Mouse (Mus musculus) intestine, embryonic 15.5 days (tissue): ENCODE measurements around the gene Tsc22d1. TPM values are rescaled to one million over a fixed set of nuclear protein-coding genes. Genes with fewer than 3 reads are reported as not detected.
A peak's percentile ranks its signal among the peaks of the same experiment; 100 is the strongest.

ENCODE experiments used
- ATAC-seq: fragments of 200-750 bp; cut with Nextera tagmentation; 2 replicates; pipeline ENCODE4 v1.8.0; 2017; ENCODE audit warnings: moderate TSS enrichment, moderate library complexity
- H3K27ac ChIP-seq: fragments of 300-500 bp; sonication (generic); 2 replicates; pipeline ENCODE4 v1.5.1; 2015; ENCODE audit warnings: mild to moderate bottlenecking, inconsistent platforms
- H3K27me3 ChIP-seq: fragments of 300-500 bp; sonication (generic); replicated peaks from 2 replicates; pipeline ENCODE4 v1.6.1; 2015; ENCODE audit warnings: inconsistent platforms
- H3K36me3 ChIP-seq: fragments of 300-500 bp; sonication (generic); 2 replicates; pipeline ENCODE4 v1.6.1; 2015; ENCODE audit warnings: inconsistent platforms
- H3K4me1 ChIP-seq: fragments of 300-500 bp; sonication (generic); replicated peaks from 2 replicates; pipeline ENCODE4 v1.6.1; 2015; ENCODE audit warnings: inconsistent platforms
- H3K4me2 ChIP-seq: fragments of 300-500 bp; sonication (generic); replicated peaks from 2 replicates; pipeline ENCODE4 v1.6.1; 2015; ENCODE audit warnings: mild to moderate bottlenecking, inconsistent platforms
- H3K4me3 ChIP-seq: fragments of 300-500 bp; sonication (generic); replicated peaks from 2 replicates; pipeline ENCODE4 v1.5.1; 2015; ENCODE audit warnings: inconsistent platforms
- H3K9ac ChIP-seq: fragments of 300-500 bp; sonication (generic); 2 replicates; pipeline ENCODE4 v1.6.1; 2015; ENCODE audit warnings: inconsistent platforms
- H3K9me3 ChIP-seq: fragments of 300-500 bp; sonication (generic); 2 replicates; pipeline ENCODE4 v1.6.1; 2016; ENCODE audit warnings: inconsistent platforms
- WGBS: fragments of 180-500 bp; shearing (Covaris S2); methylation state at CpG from one replicate; pipeline ENCODE4 v1.1.7; 2015; 5-methylcytosine and 5-hydroxymethylcytosine counted together
- polyA plus RNA-seq: library from polyadenylated mRNA; unstranded; fragments of >200 nt; fragmentation: Nextera tagmentation; extraction: Ambion mirVana; gene quantifications from 2 replicates; pipeline ENCODE4 v1.2.1, GENCODE M21; 2015

Gene Tsc22d1
- polyA plus RNA-seq, 1 experiment from 2014 or later: 386 TPM

DNA sequence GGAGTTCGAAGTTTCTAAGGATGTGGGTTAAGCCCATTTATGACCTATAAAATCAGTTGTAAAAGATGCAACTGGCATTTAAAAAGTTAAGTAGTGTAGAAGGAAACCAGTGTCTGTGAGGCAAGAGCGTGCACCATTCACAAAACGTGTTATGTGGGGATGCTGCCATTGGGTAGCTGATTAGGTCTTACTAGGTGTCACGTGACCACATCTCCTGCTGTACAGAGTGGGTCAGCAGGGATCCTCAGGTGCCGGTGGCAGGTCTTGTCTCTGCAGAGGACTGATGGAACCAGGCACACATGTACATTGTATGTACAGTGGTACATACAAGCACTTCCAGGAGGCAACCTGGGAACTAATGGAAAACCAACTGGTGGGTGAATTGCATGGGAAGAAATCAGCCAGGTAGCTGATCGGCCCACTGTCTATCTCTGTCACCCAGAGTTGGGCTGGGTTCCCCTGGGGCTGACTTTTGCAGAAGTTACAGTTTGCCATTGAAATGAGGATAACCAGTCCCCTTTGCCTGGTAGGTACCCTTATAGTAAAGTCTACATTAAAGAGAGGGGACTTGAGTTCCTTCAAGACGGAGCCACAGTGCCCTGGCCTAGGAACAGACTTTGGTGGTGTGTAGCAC lies 116.4 kb downstream of the Tsc22d1 start:
- H3K9me3 ChIP-seq: no peaks in the 10 kb centered on the region
- no peaks in the 10 kb centered on the region for H3K27me3 ChIP-seq
- no peak overlapping the region for H3K9ac ChIP-seq
- H3K4me3 ChIP-seq: no peak overlapping the region
- WGBS: 92% methylated on average over 7 of the region's 7 CpGs
- no peak overlapping the region for H3K27ac ChIP-seq
- ATAC-seq: no peak
- no peaks in the 10 kb centered on the region for H3K36me3 ChIP-seq
- no peak overlapping the region for H3K4me2 ChIP-seq
- peaks cover 37% of the 10 kb centered on the region for H3K4me1 ChIP-seq

DNA sequence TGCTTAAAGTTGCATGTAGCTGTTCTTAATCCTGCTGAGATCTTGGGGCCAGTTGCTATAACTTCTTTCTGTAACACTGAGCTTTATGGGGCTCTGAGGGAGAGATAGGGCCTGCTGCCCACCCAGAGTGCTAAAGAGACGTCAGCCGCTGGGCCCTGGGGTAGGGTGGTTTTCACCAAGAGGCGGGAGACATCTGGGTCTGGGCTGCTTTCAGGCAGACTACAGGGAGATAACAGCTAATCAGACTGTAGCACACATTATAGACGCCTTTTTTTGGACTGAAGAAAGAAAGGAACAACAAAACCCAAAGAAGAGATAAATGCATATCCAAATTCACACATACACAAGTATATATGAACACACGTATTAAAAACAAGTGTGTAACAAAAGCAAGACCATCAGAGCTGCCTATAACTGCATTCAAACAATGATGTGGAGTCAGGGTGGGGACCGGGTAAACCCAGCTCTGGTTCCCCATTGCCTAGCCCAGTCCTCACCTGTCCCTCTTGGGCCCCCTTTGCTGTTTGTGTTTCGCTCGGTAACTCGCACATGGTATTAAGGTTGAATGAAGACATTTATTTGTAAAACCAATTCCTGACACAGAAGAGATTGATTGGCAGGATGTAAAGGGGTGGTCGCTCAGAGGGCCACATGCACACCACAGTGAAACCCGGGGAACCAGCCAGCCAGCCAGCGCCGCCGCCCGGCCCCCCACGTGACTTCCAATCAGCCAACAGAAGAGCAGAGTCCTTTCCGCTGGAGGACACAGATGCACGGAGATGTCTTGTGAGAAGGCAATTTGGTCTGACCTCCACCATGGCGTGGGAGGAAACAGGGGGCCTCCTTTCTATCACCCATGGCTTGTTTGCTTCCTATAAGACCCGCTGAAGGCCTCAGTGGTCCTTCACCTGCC lies 117.8 kb downstream of the Tsc22d1 start:
- no peaks in the 10 kb centered on the region for H3K36me3 ChIP-seq
- H3K27me3 ChIP-seq: no peaks in the 10 kb centered on the region
- WGBS: 43% methylated on average over 20 of the region's 20 CpGs
- H3K9me3 ChIP-seq: no peaks in the 10 kb centered on the region
- ATAC-seq: peak; percentile 83
- peak overlapping the region; percentile 61 for H3K27ac ChIP-seq
- H3K4me3 ChIP-seq: 0 out of 2 replicates have a peak overlapping the region, but pooled peaks have one; percentile 1
- no peak overlapping the region for H3K9ac ChIP-seq
- H3K4me2 ChIP-seq: peak overlapping the region; percentile 40
- peaks cover 32% of the 10 kb centered on the region for H3K4me1 ChIP-seq

GRCm38 (mm10) chr14:76533170-76533815 lies 118.5 kb downstream of the Tsc22d1 start:
- ATAC-seq: peak; percentile 50
- Histone ChIP-seq H3K9me3 (no peaks in the 10 kb centered on the region), H3K27ac (peak overlapping the region; percentile 61), H3K4me2 (peak overlapping the region; percentile 40), H3K4me1 (peaks cover 25% of the 10 kb centered on the region), H3K36me3 (no peaks in the 10 kb centered on the region), H3K9ac (no peak overlapping the region), H3K27me3 (no peaks in the 10 kb centered on the region), H3K4me3 (0 out of 2 replicates have a peak overlapping the region, but pooled peaks have one; percentile 1)
- WGBS: 19% methylated on average over 10 of the region's 10 CpGs

GRCm38 (mm10) chr14:76535096-76535495 lies 120.3 kb downstream of the Tsc22d1 start:
- no peak overlapping the region for H3K9ac ChIP-seq
- no peak for ATAC-seq
- no peaks in the 10 kb centered on the region for H3K36me3 ChIP-seq
- no peaks in the 10 kb centered on the region for H3K27me3 ChIP-seq
- no peak overlapping the region for H3K27ac ChIP-seq
- peaks cover 19% of the 10 kb centered on the region for H3K4me1 ChIP-seq
- H3K4me2 ChIP-seq: no peak overlapping the region
- no peak overlapping the region for H3K4me3 ChIP-seq
- no peaks in the 10 kb centered on the region for H3K9me3 ChIP-seq
- WGBS: 80% methylated on average over 1 of the region's 1 CpGs

- 0 out of 2 replicates have a peak, but pooled peaks have one; percentile 23 for ATAC-seq
Measured at GRCm38 (mm10) chr14:76536921-76537320, 122.2 kb downstream of the Tsc22d1 start.

DNA sequence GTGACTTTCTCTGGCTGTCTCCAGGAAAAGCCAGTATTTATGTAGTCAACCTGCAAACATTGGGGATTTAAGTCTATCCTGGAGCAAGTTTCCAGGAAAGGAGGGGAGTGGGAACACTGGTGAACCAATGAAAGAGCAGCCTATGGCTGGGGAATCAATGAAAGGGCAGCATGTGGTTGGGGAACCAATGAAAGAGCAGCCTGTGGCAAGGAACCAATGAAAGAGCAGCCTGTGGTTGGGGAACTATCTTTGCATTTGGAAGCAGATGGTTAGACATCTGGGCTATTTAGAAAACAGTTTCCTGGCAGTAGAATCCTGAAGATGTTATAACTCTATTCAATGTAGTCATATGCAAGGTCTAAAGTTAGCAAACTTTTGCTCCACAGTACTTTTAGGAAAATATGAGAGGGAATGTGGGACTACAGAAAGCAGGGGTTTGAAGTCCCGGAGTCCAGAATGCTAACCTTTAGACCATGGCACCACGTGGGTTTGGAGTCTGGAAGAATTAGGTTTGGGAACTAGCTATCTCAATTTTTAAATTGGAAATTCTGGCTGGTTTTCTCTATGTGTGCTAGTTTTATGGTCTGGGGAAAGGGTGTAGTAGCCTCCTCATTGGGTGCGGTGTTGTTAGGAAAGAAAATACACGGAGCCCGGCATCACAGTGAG lies 125.4 kb downstream of the Tsc22d1 start:
- no peaks in the 10 kb centered on the region for H3K27me3 ChIP-seq
- WGBS: 92% methylated on average over 5 of the region's 5 CpGs
- H3K36me3 ChIP-seq: no peaks in the 10 kb centered on the region
- H3K9me3 ChIP-seq: no peaks in the 10 kb centered on the region
- ATAC-seq: no peak
- H3K9ac ChIP-seq: no peak overlapping the region
- H3K27ac ChIP-seq: no peak overlapping the region
- 0 out of 2 replicates have a peak, but pooled peaks cover 12% of the 10 kb centered on the region for H3K4me1 ChIP-seq
- H3K4me2 ChIP-seq: no peak overlapping the region
- no peak overlapping the region for H3K4me3 ChIP-seq

More at GRCm38 (mm10) chr14:76536921-76537320, 122.2 kb downstream of the Tsc22d1 start:
- no peaks in the 10 kb centered on the region for H3K27me3 ChIP-seq
- H3K27ac ChIP-seq: 0 out of 2 replicates have a peak overlapping the region, but pooled peaks have one; percentile 49
- no peak overlapping the region for H3K4me2 ChIP-seq
- no peak overlapping the region for H3K4me3 ChIP-seq
- no peak overlapping the region for H3K9ac ChIP-seq
- WGBS: 17% methylated on average over 6 of the region's 6 CpGs
- no peaks in the 10 kb centered on the region for H3K36me3 ChIP-seq
- peaks cover 26% of the 10 kb centered on the region for H3K4me1 ChIP-seq
- no peaks in the 10 kb centered on the region for H3K9me3 ChIP-seq

GRCm38 (mm10) chr14:76541341-76541740 lies 126.6 kb downstream of the Tsc22d1 start:
- ATAC-seq: peak; percentile 39; the same call in 1 of the 2 replicates
- H3K27ac ChIP-seq: no peak overlapping the region
- no peak overlapping the region for H3K4me3 ChIP-seq
- 68% methylated on average over 2 of the region's 2 CpGs for WGBS
- H3K9ac ChIP-seq: no peak overlapping the region
- H3K9me3 ChIP-seq: no peaks in the 10 kb centered on the region
- no peak overlapping the region for H3K4me2 ChIP-seq
- 0 out of 2 replicates have a peak, but pooled peaks cover 12% of the 10 kb centered on the region for H3K4me1 ChIP-seq
- no peaks in the 10 kb centered on the region for H3K36me3 ChIP-seq
- no peaks in the 10 kb centered on the region for H3K27me3 ChIP-seq

DNA sequence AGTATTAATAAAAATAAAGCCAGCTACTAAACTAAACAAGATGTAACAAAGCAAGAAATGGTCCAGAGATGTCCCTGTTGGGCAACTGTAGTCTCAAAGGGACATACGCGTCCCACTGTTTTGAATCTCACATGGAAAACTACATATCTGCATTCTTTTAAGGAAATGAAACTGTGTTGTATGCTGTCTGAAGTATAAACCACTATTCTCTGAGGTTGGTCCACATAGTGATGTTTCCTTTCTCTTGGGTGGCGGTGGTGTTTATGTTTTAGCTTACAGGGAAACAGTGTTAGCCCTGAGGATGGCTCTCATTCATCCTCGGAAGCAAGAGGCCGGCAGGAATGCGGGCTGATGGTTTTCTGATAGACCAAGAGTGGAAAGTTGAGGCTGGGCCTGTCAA lies 129.4 kb downstream of the Tsc22d1 start:
- no peak overlapping the region for H3K4me3 ChIP-seq
- H3K4me2 ChIP-seq: no peak overlapping the region
- no peak overlapping the region for H3K27ac ChIP-seq
- no peak overlapping the region for H3K9ac ChIP-seq
- H3K9me3 ChIP-seq: no peaks in the 10 kb centered on the region
- no peak for ATAC-seq
- no peaks in the 10 kb centered on the region for H3K27me3 ChIP-seq
- H3K4me1 ChIP-seq: 0 out of 2 replicates have a peak, but pooled peaks cover 9% of the 10 kb centered on the region
- no peaks in the 10 kb centered on the region for H3K36me3 ChIP-seq
- WGBS: 67% methylated on average over 6 of the region's 6 CpGs

DNA sequence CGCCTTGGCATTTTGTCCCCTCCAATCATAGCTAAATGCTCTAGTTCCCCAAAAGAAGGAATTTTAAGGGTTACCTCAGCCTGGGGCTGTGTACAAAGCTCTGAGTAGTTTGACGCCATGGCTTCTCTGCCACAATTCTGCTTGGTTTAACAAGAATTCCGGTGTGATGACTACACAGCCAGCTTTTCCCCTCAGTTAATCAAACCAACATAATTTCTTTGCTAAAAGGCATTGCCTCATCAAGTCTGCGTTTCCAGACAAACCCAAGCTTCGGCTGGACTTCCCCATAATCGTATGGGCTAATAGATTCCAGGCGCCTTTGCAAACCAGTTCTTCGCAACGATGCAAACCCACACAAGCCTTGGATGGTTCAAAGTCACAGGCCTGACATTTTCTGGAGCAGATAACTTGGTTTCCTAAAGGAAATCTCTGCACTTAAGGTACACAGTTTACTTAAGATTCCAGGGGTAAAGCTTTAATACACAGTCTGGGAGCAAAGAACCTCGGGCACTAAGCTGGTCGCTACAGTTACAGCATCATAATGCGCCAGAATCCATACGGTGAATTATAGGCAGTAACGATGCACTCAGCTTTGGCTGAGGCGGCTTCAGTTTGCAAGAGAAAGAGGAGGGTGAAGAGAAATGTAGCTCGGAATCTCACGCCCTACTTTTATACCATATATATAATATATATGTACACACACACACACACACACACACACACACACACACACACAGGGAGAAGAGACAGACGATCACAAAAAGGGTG lies 140.7 kb downstream of the Tsc22d1 start:
- ATAC-seq: 0 out of 2 replicates have a peak, but pooled peaks have one; percentile 18
- WGBS: 47% methylated on average over 18 of the region's 18 CpGs
- peaks cover 18% of the 10 kb centered on the region for H3K4me1 ChIP-seq
- H3K36me3 ChIP-seq: no peaks in the 10 kb centered on the region
- peak overlapping the region; percentile 97 for H3K4me2 ChIP-seq
- H3K27ac ChIP-seq: peak overlapping the region; percentile 74
- no peaks in the 10 kb centered on the region for H3K9me3 ChIP-seq
- peak overlapping the region; percentile 62 for H3K4me3 ChIP-seq
- peak overlapping the region; percentile 52 for H3K9ac ChIP-seq
- no peaks in the 10 kb centered on the region for H3K27me3 ChIP-seq

DNA sequence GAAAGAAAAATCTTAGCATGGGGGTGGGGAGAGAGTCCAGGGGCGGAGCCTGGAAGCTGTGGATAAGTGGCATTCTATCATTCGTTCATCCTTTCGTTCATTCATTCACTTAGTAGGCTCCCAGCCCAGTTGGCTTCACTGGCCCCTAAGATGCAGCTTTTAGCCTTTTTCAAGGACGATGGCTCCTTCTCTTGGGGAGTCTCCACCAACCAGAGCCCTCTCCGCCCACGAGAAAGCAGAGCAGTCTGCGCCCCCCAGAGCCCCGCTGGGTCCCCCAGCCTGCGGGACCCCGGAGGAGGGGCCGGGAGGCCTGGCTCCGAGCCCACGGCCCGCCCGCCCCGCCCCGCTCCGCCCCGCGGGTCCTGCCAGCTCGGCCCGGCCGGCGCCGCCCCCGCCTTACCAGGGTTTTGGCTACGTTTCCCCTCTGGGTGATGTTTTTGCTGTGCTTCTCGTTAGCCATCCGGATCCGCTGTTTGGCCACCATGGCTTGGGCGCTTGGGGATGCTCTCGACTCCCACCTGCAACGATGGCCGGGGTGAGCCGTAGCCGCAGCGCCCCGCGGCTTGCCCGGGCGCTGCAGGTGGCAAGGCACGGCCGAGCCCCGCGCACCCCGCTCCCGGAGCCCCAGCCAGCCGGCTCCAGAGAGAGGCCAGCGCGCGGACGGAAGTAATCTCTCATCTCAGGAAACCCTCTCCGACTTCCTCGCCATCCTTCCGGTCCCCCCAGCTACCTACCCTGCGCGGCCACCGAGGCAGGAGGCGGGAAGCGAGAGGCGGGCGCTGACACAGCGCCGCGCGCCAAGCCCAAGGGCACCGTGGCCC lies 141.5 kb downstream of the Tsc22d1 start:
- WGBS: 1% methylated on average over 67 of the region's 67 CpGs

More for the DNA sequence above, 141.5 kb downstream of the Tsc22d1 start:
- Histone ChIP-seq H3K9ac (peak overlapping the region; percentile 52), H3K27ac (peak overlapping the region; percentile 74), H3K27me3 (no peaks in the 10 kb centered on the region), H3K4me2 (peak overlapping the region; percentile 97), H3K36me3 (no peaks in the 10 kb centered on the region), H3K9me3 (no peaks in the 10 kb centered on the region), H3K4me3 (peak overlapping the region; percentile 62), H3K4me1 (peaks cover 18% of the 10 kb centered on the region)
- peak; percentile 80 for ATAC-seq
